Mouse (Mus musculus) frontal cortex, adult 2 months (tissue): ENCODE measurements at regions not wholly inside any gene's neighbourhood (a gene's known extent, or its start where the extent isn't known, plus 50 kb on each side); places are given as distances from the start of the nearest gene placed in this dataset.
"Not testable (repeated sequence)": the region's sequence is repeated elsewhere in the genome, so short reads cannot be mapped to it uniquely, and the experiment has no call there.

Source experiments
- DNase-seq, 2 experiments: peaks; one replicate each; pipeline ENCODE4 v3.0.0; 2022; ENCODE audit warnings: low spot score in 1 of 2; ENCODE audit errors: extremely low spot score in 1 of 2

DNA sequence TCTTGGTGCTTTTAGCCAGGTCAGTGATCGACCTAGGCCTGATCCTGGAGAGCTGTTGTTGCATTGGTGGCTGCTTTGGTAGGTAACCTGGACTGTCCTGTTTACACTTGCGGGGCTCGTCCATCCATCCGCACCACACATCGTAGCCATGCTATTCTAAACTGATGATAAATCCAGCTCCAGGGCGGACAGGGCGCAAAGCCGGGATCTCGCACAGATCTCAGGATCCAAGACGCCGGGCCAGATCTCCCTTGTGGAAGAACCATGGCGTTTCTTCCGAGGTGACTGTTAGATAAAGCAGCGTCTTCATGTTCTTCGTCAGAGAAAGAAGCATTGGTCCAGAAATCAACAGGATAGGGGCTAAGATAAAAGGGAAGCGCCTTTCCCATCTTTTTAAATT, 115.6 kb downstream of the Sec16b start:
- not testable (repeated sequence) for DNase-seq

DNA sequence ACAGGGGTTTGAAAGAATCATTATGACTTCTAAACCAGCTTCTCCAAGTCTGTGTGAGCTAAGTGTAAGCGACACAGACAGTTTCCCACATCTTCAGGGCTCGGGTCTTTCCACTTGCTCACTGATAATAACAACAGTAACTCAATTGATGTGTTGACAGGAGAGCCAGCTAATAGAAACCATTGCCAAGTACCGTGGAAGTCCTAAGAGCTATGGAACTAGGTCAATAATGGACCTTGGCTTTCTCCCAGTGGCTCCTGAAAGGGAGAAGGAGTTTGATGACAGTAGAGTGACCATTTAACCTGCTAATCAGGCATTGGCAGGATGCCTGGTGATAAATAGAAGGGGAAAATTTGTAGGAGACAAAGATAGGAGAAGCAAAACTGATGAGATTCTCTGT, 126.1 kb downstream of the Sec16b start:
- DNase-seq, result no peak

DNA sequence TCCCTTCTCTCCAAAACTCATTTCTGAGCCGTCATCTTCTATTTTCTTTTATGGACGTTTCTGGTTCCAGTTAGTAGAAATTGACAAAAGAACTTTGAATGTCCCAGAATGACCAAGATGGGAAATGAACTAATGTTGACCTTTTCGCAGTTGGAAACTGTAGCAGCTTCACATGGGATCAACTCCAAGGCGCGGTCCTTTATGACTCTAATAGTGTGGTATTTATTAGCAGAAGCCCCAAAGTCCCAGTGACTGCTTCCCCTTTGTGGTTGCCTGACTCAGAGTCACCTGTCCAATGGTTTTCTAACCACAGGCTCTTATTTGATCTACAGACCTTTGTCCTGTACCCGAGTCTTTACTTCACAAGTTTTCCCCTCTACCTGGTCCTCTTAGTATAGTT, 126.9 kb downstream of the Sec16b start:
- no peak for DNase-seq

DNA sequence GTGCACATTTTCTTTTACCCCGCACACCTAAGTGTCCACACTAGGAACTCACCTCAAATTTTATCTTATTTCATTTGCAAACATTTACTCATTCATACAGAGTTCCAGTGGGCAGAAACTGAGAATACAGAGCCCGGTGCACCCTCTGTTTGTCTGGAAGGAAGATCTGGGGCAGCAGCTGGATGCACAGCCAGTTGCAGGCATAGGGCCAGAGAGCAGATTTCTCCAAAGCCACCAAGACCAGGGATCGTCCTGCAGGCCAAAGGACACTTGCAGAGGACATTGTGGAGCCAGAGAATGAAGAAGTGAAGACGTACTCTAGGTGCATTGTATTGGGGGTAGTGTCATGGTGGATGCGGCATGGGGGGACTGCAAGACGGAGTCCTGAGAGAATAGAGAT, 129.2 kb downstream of the Sec16b start:
- no peak for DNase-seq

DNA sequence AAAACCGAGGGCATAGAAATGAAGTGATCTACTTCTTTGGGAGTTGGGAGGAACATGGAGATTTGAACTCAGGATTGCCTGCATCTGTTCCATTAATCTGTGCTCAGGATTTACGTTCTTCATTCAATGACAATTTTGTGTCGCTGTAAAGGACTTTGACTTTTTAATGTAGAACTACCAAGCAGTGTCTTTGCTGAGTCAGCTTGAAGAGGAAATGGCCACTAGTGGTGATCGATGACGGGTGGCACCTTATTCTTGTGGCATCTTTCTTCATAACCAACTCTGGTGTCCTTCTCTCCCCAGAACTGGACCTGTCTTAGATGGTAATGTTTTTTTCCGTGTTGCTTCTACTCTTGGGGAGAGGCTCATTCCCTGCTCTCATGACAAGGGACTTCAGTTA, 137.0 kb downstream of the Sec16b start:
- no peak for DNase-seq

DNA sequence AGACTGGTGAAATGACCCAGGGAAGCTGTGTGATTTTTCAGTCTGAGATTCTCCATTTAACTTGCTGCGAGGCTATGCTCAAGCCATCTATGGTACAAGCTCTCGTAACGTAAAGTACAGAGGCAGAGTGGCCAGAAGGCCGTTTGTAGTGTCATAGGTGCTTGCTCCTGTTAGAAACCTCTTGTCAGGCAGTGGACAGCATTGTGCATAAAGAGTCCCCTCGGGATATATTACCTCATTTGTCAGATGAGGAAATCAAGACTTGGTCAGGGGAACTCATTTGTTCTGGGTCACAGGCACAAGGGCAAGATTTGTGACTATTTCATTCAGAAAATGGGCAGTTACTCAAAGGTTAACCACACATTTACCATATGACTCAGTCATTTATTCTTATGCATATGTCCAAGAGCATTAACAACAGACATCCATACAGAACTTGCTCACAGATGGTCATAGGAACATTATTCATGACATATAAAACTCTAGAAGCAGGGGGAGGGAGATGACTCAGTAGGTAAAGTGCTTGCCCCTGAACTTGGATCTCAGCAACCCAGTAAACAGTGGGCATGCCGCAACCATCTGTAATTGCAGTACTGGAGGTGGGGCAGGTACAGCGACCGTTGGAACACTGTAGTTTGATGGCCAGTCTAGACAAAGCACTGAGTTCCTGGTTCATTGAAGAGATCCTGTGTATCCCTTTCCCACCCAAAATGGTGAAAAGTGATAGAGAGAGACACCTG, 139.3 kb downstream of the Sec16b start:
- DNase-seq, result no peak

DNA sequence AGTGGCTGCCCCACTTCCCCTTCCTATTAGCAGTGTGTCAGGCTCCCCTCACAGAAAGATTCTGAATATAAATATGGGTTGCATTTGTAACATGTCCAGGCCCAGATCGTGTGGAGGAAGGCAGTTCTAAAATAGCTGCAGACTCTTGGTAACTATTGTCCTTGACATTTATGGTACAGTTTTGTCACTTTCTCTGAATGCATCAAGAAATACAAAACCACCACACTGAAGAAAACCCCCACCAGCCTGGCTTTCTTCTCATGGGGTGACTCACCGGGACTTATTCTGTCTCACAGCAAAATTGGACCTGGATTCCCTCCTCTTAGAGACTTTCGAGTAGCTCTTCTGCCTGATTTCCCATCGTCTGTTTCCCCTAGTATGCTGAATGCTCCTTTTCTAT, 148.9 kb downstream of the Sec16b start:
- DNase-seq, result peak; percentile 55 to 78

DNA sequence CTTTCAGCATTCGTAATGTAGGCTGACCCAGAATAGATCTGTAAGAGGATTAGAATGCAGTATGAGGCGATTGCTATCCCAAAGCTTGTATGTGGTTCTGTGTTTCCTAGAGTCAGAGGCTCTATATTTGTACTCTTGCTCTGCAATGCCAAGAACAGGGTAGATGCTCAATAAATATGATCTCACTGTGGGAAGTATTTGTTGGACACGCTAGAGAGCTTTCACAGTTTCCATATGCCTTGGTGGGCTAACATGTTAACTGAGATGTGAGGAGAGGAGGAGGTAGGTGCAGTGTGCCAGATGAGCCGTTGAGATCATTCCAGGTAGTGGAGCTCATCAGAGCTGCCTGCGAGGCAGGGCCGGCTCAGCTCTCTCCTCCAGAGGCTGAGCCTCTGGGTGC, 163.1 kb downstream of the Sec16b start:
- DNase-seq, result peak; percentile 32 to 51

DNA sequence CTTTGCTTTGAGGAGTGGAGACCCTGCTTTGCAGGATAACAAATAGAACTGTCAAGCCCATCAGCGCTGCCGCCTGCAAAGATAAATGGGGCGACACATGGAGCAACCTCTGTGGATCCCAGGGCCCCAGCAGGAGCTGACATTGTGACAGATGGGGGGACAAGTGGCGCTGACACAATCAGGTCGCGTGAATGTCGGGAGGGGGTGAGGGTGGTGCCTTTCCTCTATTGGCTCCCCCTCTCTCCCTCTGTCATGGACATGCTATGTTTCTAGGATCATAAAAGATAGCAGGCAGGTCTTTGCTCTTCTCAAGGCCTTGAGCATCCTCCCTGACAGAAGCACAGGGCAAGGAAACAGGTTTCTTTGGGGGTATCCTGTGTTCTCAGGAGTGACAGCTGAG, 177.8 kb downstream of the Sec16b start:
- no peak for DNase-seq

DNA sequence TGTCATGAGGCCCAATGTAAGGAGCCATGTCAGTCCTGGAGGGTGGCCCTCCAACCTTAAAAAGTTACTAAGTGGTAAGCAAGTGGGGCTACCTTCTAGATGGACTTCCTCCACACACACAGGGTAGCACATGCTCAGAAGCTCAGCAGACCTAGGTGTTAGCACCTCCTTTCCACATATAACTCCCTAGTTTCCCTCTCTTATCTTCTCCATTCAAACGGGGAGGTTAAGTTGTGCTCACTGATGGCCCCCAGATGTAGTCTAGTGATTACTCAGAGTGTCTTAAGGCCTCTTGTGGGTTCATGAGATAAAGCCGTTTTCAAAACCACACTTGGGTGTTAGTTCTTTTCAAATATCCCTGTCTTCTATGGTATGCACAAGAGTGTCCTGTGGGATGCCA, 188.7 kb downstream of the Sec16b start:
- no peak for DNase-seq

DNA sequence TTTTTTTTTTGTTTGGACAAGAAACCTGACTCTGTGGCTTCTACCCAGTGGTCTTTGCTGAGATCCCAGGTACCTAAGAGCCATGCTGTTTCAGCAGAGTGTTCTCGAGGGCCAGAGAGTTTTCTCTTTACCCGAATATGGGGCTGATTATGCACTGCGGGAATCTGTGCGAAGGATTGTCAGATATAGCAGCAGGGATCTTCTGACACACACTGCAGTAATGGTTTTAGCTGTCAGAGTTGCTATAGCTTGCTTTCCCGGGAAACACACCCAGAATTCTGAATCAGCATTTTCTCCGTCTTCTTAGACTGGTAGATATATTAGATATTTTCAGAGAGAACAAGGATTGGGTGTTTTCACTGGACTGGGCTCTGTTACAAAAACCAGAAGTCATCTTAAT, 197.1 kb downstream of the Sec16b start:
- no peak for DNase-seq

DNA sequence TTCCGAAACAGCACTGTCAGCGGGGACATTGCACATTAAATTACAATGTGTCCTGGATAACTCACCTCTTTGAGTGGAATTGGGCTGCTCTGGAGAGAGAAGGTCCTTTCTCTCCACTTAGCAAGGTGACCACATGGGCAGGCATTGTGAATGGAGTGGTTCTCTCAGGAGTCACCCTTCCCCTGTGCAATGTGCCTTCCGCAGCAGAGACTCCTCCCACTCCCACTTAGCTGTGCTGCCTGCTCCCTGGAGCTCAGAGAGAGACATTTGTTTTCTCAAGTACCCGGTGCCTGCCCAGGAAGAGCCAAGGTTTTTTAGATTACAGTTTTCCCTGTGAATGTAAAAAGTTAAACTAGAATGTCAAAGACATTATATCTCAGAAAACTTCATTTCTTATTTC, 198.8 kb downstream of the Sec16b start:
- no peak for DNase-seq

DNA sequence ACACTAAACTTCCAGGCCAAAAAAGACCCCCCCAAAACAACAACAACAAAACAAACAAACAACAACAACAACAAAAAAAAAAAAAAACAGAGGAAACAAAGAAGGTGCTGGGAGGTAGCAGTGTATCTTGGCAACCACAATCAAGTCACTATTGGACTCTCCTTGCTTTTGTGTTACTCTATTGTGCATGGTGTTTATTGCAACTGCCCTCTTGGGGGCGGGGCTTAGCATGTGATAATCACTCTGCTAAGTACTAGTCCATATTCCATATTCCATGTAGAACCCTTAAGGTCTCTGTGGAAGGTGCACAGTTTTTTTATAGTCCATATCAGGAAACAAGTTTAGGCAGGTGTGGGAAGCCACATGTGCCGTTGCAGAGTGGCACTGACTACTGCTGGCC, 200.7 kb downstream of the Sec16b start:
- no peak for DNase-seq

DNA sequence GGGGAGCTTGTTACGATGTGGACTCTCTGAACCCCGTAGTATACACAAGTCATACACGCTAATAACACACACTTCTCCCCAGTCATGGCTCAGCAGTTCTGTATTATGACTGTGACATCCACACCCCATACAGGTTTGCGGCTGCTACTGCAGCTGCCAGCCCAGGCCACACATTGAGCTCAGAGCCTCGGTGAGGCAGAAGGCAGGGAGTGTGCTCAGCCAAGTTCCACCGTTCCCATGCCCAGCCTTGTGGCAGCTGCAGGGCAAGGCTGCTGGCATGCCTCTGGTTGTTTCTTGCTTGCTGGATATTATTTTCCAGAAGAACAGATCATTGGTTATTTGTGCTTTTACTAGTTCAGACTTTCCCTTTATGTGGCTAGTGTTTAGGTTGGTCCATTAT, 202.6 kb downstream of the Sec16b start:
- DNase-seq, result no peak

DNA sequence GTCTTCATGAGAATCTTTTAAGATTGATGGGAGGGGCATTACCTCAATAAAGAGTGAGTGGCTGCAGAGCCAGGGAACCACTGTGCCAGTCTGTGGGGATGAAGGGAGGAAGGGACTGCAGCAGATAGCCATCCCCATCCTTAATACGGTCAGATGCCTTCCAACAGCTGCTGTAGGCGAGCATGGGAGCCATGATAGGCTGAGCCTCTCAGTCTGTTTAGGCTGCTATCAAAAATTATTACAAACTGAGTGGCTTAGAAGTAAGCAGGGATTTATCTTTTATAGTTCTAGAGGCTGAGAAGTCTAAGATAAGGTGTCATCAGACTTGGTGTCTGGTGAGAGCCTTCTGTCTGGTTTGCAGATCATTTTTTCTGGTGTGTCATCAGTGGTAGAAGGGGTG, 204.3 kb downstream of the Sec16b start:
- DNase-seq, result no peak

DNA sequence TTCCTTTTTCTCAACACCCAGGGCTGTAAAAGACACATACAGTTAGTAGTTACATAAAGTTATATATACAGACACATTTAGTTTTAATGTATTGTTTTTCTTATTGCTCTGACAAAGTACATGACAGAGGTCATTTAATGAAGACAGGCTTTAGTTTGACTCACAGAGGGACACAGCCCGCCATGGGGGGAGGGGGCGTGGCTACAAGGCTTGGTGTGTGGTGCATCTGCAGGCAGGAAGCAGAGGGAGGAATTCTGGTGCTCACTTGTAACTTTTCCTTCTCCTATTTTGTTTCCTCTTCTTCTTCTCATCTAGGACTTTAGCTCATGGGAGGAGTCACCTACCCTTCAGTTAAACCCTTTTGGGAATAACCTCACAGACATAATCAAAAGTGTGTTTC, 206.0 kb downstream of the Sec16b start:
- DNase-seq, result no peak

DNA sequence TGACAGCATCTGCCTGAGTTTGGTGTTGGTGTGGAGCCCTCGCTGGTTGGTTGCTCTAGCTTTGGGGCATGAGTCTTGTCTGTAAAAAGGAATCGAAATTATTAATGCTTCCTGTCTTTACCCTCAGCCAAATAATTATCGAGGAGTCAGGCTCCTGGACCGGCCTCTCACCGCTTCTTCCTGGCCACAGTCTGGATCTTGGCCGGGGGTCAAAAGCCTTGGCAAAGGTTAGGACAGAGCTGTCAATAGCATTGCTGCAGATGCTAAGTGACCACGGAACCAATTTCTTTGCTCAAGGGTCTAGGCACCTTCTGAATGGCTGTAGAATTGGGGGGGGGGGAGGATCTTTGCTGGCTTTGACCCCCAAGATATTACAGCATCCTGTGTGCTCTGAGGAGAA, 207.3 kb downstream of the Sec16b start:
- no peak for DNase-seq

DNA sequence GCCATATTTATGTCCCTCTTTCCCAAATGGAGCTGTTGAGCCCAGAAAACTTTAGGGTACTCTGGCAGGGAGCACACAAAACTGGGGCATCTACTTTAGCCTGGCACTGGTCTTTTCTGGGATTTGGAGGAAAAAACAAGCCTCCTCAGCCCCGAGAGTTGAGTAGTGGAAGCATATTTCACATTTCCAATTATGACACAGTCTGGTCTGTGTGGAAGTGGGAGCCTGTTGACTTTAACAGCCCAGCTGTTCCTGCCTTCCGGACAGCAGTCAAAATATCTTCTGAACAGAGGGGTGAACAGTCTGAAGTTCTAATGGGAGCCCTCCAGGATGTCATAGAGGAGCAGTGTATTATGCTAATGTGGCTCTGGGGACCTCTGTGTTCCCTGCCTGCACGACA, 209.1 kb downstream of the Sec16b start:
- DNase-seq, result peak in 1 of 2 experiments; percentile 31

DNA sequence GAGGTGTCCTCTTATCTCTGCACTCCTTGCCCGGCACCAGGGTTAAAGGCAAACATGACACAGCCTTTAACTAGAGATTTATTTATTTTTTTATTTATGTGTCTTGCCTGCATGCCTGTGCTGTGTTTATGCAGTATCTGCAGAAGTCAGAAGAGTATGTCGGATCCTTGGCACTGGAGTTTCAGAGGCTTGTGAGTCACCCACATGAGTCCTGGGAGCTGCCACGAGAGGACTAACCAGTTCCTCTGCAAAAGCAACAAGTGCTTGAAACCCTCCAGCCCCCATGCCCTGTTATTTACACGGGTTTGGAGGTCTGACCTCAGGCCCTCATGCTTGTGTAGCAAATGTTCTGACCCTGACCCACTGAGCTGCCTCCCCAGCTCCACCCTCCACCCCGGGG, 210.6 kb downstream of the Sec16b start:
- no peak for DNase-seq

DNA sequence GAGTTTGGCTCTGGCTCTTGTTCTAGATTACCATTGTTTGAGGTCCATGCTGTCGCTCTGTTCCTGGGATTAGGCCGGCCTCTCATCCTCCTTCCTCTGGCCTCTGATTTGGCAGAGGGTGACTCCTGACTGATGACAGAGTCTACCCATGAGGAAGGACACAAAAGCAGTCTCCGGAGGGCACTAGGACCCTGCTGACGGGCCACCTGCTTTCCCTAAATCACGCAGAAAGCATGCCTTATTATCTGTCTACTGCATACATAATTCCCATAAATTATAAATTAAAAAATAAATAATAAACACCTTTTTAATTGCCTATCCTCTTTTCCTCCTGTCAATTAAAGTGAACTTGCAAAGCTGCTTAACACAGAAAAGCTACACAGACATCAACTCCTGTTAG, 215.4 kb downstream of the Sec16b start:
- DNase-seq, result no peak

DNA sequence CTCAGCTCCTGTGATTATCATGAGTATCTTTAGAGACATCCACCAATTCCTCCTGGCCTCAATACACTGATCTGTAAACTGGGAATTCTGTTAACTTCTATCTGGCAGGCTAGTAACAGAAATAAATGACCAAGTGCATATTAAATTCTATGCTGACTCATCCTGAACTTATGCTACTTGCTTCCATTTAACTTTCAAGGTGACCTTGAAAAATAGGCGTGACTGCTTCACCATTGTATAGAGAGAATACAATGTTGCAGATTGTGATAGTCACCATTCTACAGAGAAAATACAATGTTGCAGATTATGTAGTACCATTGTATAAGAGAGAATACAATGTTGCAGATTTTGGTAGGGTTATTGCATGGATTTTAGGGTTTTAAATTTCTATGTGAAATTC, 224.6 kb downstream of the Sec16b start:
- DNase-seq, result no peak

DNA sequence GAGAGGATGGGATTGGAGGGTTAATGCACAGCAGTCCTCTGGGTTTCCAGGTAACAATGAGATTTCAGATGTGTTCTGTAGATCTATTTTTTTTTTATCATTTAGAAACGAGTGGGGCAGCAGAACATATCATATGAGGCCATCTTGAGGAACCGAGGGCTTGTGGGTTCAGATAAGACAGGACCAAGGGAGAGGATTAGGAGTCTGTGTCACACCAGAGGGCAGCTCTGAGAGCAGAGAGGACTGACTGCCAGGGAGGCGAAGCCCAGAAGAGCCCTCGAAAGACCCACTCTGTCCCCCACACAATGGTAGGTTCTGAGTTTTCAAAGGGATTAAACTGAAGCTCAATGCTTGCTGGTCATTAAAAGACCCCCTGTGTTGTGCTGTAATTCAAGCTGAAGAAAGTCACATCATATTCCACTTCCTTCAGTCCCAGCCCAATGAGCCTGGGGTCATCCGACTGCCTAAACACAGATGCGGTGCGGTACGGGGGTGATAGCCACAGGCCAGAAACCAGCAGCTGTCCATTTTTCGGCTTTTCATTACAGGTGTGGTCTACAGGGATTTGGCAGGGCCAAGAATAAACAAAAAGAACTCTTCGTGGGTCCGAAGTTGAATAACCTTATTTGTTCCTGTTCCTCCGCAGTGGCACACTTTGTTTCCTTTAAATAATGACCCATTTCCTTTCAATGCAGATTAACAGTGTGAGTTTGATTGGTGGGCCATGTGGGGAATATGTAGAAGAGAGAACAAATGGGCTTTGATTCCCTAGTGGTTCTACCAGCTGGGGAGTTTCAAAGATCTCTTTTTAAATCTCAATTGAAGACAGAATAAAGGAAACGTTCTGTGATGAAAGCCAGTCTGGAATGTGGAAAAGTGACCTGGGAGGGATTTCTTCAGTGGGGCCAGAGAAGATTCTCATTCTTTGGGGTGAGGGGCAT, 234.5 kb downstream of the Sec16b start:
- no peak for DNase-seq
